Mouse (Mus musculus) cerebellum, postnatal 10 days (tissue): ENCODE data around the gene Palb2.

ENCODE experiments used
- DNase-seq, 2 experiments: peaks; one replicate each; pipeline ENCODE4 v3.0.0; 2021; ENCODE audit warnings: mixed read lengths in 2 of 2

The Palb2 gene

GRCm38 (mm10) chr7:122098009-122098408 lies 34.8 kb downstream of the Palb2 start:
- no peak for DNase-seq

- DNase-seq: no peak
Measured at GRCm38 (mm10) chr7:122094564-122095330, 38.0 kb downstream of the Palb2 start.

- no peak for DNase-seq
Measured at GRCm38 (mm10) chr7:122087195-122087982, 45.4 kb downstream of the Palb2 start.

GRCm38 (mm10) chr7:122081071-122081470 lies 51.7 kb downstream of the Palb2 start:
- DNase-seq: no peak

GRCm38 (mm10) chr7:122079798-122080554 lies 52.8 kb downstream of the Palb2 start:
- DNase-seq: no peak

- DNase-seq: no peak
Measured at GRCm38 (mm10) chr7:122074374-122074773, 58.4 kb downstream of the Palb2 start.

GRCm38 (mm10) chr7:122067517-122068381 lies 65.0 kb downstream of the Palb2 start:
- peak; percentile 63 to 64 for DNase-seq

GRCm38 (mm10) chr7:122066945-122067516 lies 65.8 kb downstream of the Palb2 start, which contains the start of the genes Ubfd1 and Ears2:
Gene Ubfd1 (plus strand): TSS chr7:122067175.
Gene Ears2 (minus strand): TSS chr7:122067263.
- DNase-seq: peak; percentile 98 to 99

GRCm38 (mm10) chr7:122066102-122066944 lies 66.5 kb downstream of the Palb2 start:
- no peak for DNase-seq

GRCm38 (mm10) chr7:122065656-122066055 lies 67.1 kb downstream of the Palb2 start:
- DNase-seq: no peak
